Mouse (Mus musculus): ENCODE measurements at regions not wholly inside any gene's neighbourhood (a gene's known extent, or its start where the extent isn't known, plus 50 kb on each side); places are given as distances from the start of the nearest gene placed in this dataset.
A peak's percentile ranks its signal among the peaks of the same experiment; 100 is the strongest.

DNA sequence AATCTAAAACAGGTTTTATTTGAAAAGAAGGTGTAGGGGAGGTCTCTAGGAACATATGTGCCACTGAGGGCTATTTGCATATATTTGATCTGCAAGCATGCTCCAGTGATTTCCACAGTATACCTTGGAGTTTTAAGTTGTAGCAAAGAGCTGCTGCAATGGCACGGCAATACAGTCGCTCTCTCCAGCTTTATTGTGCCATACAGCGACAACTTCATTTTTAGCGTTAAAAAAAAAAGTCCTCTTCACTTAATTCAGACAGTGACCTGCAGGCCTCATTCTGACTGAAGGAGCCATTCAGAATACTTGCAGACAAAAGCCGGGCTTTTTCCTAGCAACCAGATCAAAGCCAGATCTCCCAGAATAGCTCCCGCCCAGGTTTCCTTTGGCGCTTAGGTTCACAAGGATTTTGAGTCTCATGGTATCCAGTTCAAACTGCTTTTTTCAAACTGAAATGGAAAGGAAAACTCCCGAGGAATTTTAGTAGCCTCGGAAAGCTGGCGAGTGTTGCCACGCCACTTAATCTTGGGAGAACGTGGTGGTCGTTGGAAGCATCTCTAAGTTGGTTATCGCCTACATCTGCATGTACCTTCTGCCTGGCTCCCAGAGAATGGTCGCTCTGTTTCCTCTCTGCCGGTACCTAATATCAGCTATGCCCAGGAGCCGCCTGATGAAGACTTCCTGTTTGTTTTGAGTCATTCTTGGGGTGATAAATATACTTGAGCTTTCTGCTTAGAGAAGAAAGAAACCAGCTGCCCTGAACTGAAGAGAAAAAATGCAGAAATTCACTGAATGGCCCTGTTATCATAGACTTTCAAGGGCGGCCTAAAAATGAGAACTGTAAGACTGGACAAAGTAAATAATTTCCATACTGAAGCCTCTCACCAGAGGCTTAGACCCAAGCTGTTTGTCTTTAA, 67.8 kb upstream of the Zeb2 start:
- DNase-seq (ENCODE audit: low spot score in 2 of 2): no peak

DNA sequence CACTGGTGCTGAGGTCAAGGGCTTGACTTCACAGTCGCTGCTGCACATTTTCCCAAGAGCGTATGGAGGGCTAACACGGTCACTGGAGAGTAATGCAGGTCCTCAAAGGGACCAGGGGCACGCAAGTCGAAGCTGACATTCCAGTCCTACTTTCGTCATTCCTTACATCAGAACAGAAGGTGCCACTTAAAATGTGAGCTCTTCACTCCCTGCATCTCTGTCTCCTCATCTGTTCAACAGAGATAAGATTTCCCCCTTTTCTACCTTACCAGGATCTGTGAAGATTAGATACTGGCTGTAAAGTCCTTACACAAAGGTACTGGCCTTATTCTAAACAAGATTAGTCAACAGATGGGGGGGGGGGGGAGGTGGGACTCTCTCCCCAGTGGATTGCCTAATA, 67.0 kb upstream of the Zeb2 start:
- DNase-seq (ENCODE audit: low spot score in 2 of 2): no peak

DNA sequence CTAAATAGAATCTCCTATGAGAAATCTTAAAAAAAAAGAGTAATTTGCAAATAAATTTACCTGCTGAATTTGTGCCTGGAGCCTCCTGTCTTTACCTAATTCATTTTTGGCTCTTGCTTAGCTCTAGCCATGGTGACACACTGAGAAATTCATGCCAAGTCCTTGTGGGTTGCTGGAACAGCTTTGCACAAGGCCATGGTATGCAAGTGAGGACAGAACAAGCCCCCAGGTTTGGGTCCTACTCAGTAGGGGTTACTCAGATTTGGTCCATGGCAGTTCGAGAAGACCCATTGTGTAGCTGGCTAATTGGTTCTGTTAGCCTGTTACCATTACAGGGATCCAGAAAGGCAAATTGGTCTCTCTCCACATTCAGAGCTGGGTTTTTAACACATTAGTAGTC, 65.7 kb upstream of the Zeb2 start:
- no peak for DNase-seq (ENCODE audit: low spot score in 2 of 2)

DNA sequence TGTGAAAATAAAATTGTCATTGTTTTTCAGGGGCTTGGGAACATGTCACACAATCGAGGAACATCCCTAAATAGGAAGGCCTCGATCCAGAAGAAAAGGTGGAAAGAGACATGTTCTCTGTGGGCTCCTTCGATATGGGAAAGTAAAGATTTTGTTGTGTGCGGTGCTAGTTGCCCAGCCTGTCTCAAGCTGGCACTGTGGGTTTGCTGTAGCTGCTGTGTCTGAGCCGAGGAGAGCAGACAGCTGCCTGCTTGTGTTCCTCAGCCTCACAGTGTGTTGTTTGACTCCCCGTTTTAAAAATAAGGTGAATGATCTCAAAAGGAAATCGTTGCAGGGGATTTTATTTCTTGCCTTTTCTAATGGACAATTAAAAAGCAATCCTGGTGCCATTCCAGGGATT, 64.4 kb upstream of the Zeb2 start:
- peak; percentile 32 to 33 for DNase-seq (ENCODE audit: low spot score in 2 of 2)

DNA sequence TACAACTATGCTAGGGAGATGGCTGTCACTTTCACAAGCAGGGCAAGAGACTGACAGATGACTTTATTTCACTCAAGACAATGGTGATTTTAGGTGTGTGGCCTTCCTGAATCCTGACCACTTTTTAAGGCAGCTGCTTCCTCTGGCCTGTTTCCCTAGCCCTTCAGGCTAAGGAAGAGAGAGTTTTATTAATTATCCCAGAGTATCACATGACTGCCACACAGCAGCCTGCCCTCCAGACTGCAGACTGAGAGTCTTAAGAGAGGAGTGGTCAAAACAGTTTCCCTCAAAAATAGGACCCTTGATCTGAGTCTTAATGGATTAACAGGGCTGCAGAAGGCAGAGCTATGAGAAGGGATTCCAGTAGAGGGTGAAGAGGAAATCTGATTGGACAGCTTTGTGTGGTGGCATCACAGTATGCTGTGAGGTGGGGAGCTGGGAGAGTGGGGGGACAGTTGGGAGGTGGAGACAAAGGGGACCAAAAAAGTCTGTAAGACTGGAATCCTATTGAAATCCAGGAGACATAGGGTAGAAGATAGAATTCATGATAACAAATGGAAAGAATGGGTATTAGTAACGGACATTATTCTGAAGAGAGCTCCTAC, 61.8 kb upstream of the Zeb2 start:
- DNase-seq (ENCODE audit: low spot score in 2 of 2): no peak

DNA sequence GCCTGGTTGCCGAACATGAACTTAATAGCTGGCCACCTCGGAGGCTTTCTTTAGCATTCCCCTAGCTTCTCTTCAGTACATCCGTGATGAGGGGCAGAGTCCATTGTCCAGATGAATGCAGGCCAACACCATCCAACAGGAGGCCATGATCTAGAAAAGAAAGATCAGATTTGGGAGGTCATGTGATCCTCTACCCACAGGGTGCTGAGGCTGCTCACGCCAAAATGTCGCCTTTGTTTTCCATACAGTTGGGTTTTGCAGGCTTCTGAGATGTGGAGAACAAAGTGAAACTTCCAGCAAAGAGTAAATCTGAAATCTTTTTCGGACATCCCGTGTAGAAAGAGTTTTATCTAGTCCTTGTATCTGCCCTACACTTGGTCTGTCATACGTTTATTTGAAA, 55.2 kb upstream of the Zeb2 start:
- no peak for DNase-seq (ENCODE audit: low spot score in 2 of 2)

DNA sequence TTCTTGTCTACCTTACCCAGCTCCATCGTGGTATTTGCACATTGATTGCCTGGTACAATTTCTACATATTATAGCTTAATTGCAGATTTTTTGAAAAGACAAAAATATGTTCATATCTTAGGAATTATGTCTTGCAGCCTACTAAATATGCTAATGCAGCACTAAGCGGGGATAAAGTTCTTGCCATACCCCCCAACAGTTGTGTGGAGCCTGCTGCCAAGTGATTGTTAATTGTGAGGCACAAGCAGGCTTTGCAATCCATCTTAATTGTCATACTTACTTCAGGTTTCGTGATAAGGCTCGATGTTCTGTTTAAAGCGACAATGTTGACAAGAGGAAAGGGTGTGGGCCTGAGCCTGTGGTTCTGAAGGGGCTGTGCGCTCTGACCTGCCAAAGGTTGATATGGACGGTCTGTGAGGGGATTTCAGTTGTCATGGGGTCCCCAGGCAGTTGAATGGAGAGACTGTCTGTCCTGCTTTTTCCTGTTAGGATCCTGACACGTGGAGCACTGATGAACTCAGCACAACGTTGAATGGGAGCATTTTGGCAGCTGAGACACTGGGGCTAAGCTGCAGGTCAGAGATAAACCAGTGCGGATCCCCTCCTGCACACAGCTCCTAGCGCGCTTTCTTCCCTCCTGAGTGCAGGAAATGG, 54.5 kb upstream of the Zeb2 start:
- no peak for DNase-seq (ENCODE audit: low spot score in 2 of 2)

DNA sequence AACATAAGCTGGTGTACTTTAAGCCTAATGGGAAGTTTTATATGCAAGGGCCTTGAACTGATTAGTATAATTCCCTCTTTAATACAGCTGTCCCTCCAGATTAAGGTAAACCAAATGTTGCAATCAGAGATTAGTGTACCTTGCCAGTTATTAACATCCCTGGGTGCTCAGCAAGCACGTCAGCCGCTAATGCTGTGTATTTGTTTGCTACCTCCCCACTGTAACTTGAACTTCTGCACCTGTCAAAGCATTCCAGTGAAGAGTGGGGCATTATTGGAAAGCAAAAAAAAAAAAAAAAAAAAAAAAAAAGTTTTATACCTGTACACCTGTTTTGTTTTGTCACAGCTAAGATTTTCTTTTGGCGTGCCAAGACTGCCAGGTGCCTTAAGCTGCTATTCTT, 53.1 kb upstream of the Zeb2 start:
- no peak for DNase-seq (ENCODE audit: low spot score in 2 of 2)

DNA sequence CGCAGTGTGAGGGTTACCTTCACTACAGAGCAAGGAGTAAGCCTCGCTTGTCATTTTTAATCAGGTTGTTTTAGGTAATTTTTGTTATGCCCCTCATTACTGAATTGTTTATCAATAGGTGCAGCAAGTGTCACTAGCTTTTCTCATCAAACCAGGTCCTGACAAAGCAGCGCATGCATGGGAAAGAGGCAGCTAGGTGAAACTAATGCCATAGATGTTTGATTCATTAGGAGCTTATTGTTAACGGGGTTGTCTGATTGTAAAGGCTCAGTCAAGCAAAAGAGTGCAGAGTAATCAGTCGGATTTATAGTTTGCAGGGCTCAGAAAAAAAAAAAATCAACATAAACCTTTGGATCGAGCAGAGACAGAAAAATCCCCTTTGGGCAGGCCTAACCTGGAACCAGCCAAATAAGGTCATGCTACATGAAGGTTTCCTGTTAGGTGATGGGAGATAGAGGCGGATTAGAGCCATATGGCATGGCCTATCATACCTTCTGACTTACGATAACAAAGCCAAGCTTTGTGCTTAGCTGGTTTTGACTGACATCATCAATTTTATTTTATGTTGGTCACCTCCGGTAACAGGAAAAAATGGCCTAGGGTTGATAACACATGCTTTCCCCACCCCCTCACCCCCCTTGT, 52.4 kb upstream of the Zeb2 start:
- no peak for DNase-seq (ENCODE audit: low spot score in 2 of 2)

DNA sequence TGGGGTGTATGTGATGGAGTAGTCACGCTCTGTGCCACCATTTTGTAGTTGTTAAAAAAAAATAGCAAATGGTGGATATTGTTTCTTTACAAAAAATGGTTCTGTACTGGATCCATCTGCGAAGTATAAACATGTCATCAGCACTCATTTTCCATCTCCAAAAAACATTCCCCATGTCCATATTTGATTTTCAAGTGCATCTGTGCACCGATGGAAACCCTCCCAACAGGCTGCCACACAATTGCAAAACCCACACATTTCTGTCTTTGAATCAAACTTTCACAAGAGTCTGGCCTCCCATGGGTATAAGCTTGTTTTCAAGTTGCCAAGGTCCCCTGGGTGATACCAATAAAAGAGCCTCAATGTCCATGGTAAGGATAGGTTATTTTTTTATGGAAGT, 51.4 kb upstream of the Zeb2 start:
- no peak for DNase-seq (ENCODE audit: low spot score in 2 of 2)
